Mouse (Mus musculus): ENCODE measurements around the gene Gnaq. TPM values are rescaled to one million over a fixed set of nuclear protein-coding genes. Genes with fewer than 3 reads are reported as not detected.
A peak's percentile ranks its signal among the peaks of the same experiment; 100 is the strongest.
"Not testable (repeated sequence)": the region's sequence is repeated elsewhere in the genome, so short reads cannot be mapped to it uniquely, and the experiment has no call there.

The Gnaq gene
- total RNA-seq, 1 experiment from 2014 or later: 40.2 TPM

DNA sequence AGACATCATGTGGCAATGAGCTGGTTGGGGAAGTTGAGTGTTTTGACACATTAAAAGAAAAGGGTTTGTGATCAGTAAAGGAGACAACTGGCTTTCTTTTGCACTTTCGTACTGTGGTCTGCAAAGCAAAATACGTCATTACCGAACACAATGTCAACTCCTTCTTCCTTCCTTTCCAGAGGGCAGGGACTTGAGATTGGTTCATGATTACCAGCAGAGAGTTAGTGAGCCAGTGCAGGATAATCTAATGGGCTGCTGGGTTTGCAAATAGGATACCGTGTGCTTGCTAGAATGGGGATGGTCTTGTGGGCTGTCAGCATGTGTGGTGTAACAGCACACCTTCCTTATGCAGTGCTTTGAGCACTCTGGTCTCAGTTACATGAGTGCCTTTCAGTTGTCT is 8.1 kb downstream of the Gnaq start:
- ATAC-seq (ENCODE audit: extremely low read depth, insufficient number of reproducible peaks, low FRiP score, poor library complexity, severe bottlenecking): peak; percentile 61

DNA sequence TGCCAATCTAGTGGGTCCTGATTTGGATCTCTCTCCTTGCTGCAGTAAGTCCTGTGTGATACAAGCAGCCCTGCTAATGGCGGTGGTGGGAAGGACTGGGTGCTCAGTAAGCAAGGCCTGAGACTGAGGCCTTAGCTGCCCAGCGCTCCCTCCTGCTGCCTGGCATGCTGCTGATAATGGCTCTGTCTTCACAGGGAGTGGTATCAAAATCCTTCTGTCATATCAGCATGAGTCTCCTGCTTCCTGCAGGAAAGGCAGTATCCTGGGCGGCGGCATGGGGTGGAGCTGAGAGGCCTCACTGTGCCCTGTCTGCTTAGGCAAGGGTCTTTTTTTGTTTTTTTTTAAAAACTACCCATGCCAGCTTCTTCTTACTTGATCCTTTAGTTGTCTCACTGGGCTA is 9.2 kb downstream of the Gnaq start:
- ATAC-seq (ENCODE audit: extremely low read depth, insufficient number of reproducible peaks, low FRiP score, poor library complexity, severe bottlenecking): no peak

DNA sequence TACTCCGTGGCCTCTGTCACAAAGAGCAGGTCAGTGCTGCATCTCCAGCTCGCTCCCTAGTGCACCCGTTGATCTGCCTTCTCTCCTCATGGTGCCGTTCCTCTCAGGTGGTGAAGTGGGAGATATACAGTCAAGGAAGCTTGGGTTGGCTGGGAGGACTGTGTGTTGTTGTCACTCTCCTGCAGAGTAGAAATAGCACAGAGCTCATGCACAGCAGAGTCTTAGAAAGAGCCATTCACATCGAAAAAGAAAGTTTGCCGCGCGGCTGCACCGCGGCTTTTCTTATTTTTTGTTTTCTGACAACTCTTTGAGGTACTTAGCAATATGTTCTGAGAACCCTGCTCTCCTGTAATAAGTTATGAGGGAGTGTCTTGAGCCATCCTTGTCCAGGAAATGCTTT is 10.4 kb downstream of the Gnaq start:
- no peak for ATAC-seq (ENCODE audit: extremely low read depth, insufficient number of reproducible peaks, low FRiP score, poor library complexity, severe bottlenecking)

DNA sequence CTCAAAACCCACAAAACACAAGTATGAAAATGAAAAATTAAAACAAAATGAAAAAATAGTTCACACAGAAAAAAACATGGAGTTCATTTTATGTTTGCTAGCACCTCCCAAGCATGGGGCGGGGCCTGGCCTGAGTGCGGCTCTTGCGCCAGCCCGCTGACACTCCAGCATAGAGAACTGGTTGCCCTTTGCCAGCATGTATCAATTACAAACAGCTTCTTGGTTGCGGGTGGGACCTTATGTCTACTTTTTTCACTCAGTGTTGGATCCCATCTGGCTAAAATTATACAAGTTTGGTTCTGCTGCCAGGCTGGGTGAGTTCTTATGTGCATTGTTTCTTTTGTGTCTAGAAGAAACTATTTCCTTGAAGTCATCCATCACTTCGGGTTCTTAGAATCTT is 14.8 kb downstream of the Gnaq start:
- no peak for ATAC-seq (ENCODE audit: extremely low read depth, insufficient number of reproducible peaks, low FRiP score, poor library complexity, severe bottlenecking)

DNA sequence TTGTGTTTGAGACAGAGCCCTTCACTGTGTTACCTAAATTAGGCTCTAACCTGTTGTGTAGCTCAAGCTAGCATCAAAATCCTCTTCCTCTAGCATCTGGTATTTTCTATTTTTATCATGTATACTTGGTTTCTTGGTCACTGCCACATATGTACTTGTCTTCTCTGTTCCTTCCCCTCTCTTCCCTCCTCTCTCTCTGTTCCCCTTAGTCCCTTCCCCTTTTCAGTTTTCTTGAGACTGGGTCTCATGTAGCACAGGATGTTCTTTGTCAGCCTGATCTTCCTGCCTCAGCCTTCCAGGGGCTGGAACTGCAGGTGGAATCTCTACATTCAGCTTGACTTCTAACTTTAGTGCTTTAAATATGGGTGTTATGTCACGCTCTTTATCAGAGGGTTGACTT is 16.5 kb downstream of the Gnaq start:
- no peak for ATAC-seq (ENCODE audit: extremely low read depth, insufficient number of reproducible peaks, low FRiP score, poor library complexity, severe bottlenecking)

DNA sequence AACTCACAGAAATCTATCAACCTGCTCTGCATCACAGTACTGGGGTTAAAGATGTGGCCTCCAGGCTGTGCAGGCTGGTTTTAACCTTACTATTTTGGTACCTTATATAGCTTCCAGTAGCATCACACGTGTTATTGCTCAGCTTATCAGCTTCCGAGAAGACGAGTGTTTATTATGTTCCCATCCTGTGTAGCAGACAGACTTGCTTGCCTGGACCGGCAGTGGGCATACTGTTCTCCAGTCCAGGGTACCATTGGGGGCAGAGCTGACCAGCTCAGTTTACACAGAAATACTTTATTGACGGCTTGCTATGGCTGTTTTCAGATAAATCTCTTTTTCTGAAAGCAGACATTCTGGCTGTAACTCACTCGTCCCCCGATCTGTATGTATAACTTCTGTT is 17.7 kb downstream of the Gnaq start:
- ATAC-seq (ENCODE audit: extremely low read depth, insufficient number of reproducible peaks, low FRiP score, poor library complexity, severe bottlenecking): no peak

DNA sequence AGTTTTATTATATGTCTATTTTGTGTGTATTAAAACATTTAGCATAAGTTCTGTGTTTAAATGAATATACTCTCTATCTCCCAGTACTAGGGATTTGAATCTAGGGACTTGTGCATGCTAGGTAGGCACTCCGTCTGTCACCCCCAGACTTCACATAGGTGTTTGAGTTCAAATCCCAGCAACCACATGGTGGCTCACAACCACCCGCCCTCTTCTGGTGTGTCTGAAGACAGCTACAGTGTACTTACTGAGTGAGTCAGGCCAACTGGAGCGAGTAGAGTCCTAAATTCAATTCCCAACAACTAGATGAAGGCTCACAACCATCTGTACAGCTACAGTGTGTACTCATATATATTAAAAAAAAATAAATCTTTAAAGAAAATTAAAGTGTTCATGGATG is 21.2 kb downstream of the Gnaq start:
- ATAC-seq (ENCODE audit: extremely low read depth, insufficient number of reproducible peaks, low FRiP score, poor library complexity, severe bottlenecking): no peak

DNA sequence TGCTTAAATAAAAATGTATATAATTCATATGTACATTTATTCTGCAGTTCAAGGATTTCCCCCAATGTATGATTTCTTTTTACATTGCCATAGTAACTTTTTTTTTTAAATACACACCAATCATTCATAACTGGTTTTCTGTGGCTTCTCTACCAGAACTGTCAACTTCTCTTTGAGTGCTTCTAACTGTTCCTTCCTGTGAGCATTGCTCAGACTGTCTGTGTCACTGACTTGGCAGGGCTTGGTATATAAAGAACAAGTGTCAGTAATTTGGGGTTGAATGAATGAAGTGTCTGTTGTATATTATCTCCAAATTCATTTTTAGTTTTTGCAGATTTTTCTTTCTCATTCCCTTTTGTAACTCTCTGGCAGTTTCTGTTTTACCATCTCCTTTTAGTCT is 21.8 kb downstream of the Gnaq start:
- ATAC-seq (ENCODE audit: extremely low read depth, insufficient number of reproducible peaks, low FRiP score, poor library complexity, severe bottlenecking): no peak

DNA sequence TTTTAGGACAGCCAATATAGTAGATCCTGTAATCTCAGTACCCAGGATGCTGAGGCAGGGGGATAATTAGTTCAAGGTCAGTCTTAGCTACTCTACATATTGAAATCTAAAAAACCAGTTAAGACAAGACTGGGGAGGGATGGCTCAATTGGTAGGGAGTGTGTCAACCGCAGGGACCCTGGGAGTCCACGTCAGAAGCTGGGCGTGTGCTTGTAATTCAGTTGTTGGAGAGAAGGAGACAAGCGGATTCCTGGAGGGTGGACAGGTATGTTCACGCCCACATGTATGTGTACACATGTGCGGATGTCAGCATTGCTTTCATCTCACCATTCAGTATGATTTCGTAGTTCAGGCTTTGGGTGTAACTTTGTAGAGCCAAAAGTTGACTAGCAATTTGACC is 24.5 kb downstream of the Gnaq start:
- no peak for ATAC-seq (ENCODE audit: extremely low read depth, insufficient number of reproducible peaks, low FRiP score, poor library complexity, severe bottlenecking)

DNA sequence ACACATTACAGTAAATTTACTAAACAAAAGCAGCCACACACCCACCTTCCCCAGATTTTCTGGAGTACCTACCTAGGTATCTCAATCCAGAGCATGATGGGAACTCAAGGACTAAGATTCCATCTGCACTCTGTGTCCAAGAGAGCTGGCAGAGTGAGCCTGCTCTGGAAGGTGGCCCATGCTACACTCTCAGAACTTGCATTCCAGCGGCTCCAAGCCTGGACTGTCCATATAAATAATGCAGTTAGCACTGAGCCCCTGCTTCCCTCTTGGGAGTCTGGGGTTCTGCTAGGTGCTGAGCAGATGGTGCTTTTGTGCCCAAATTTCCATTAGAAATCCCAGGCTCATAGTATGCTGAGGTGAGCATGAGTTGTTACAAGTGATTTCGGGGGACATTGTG is 28.1 kb downstream of the Gnaq start:
- no peak for ATAC-seq (ENCODE audit: extremely low read depth, insufficient number of reproducible peaks, low FRiP score, poor library complexity, severe bottlenecking)

DNA sequence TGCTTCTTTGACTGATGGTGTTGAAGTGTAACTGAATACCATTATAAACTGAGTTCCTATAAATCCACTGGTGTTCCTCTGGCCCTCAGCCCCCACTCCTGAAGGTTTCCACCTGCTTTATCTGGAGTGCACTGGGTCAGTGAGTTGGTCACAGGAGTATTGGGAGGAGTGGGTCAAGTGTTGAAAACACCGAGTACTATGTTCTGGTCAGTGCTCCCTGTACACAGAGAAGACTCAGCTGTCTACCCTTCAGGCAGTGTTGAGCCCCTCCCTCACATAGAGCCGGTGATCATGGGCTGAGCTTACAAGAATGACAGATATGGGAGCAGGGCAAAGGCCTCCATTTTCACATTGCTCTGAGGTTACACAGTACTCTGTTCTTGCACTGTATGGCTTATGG is 28.6 kb downstream of the Gnaq start:
- ATAC-seq (ENCODE audit: extremely low read depth, insufficient number of reproducible peaks, low FRiP score, poor library complexity, severe bottlenecking): no peak

DNA sequence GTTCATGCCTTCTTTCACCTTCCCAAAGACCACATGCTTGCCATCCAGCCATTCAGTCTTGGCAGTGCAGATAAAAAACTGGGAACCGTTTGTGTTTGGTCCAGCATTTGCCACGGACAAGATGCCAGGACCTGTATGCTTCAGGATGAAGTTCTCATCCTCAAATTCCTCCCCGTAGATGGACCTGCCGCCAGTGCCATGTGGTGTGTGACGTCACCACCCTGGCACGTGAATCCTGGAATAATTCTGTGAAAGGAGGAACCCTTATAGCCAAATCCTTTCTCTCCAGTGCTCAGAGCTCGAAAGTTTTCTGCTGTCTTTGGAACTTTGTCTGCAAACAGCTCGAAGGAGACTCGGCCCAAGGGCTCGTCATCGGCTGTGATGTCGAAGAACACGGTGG is 31.8 kb downstream of the Gnaq start:
- not testable (repeated sequence) for ATAC-seq (ENCODE audit: extremely low read depth, insufficient number of reproducible peaks, low FRiP score, poor library complexity, severe bottlenecking)

DNA sequence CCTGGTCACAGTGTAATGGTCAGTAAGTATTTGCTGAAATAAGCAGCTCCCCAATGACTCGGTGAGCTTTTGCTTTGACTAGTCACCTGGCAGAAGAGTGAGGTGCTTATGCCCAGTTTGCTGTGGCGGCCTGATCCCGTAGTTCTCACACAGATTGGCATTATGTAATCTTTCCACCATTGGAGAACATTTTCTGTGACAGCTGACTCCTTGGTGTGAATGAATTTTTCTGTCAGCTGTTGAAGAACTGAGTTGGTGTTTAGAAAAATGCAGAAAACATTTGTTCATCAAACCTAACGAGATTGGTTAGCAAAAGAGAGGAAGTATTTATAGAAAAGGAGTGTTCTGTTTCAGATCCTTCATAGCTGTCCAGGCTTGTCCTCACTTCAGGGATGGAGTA is 34.6 kb downstream of the Gnaq start:
- ATAC-seq (ENCODE audit: extremely low read depth, insufficient number of reproducible peaks, low FRiP score, poor library complexity, severe bottlenecking): no peak

DNA sequence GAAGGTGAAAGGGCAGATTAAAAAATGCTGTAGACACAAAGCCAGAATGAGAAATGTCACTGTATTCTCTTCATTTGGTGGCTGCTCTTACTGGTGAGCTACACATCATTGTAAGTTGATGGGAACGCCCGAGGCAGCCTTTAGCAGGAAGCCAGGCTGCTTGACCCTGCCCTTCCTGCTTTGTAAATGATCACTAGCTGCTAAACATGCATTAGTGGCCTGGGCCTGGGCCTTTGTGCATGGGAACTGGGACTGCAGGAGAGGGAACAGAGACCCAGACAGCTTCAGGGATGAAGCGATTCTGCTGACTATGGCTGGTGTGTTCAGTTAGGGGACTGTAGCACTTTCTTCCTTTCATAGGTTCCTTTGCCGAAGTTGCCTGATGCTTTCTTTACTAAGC is 35.6 kb downstream of the Gnaq start:
- no peak for ATAC-seq (ENCODE audit: extremely low read depth, insufficient number of reproducible peaks, low FRiP score, poor library complexity, severe bottlenecking)

DNA sequence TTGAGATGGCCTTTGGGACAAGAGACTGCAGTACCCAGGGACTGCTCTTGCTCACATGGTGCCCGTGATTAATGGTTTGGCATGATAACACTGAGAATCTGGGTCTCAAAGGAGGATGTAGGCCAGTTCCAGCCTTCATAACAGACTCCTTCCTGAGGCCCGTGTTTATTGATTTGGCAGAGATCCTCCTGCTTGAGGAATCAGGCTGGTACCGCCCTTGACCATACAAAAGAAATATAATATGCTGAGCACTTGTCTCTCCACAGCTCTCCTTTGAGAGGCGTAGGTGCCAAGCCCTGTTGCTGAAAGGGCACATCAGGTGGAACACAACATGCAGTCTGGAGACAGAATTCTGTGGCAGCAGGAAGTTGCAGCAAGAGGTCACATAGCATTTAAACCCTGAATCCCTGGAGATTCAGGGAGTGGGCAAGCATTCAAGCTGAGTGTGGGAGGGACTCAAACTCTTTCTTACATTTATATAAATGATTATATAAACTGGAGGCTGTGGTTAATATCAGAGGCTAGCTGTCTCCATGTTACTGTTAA is 36.1 kb downstream of the Gnaq start:
- ATAC-seq (ENCODE audit: extremely low read depth, insufficient number of reproducible peaks, low FRiP score, poor library complexity, severe bottlenecking): no peak

DNA sequence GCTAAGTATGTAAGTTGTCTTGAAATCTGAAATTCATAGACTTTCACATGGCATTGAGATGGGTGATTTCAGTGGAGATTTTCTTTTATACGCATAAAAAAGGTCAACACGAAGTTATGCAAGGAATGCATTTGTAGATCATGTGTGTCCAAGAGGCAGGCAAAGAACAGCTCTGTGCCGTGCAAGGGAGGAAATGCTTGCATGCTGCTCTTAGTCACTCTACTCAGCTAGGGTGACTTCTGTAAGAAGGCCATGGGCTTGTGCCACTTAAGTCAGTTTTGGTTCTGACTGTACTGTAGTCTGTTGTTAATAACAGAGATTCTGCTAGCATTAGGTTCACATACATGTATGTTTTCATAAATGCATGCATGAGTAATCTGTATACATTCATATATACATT is 38.1 kb downstream of the Gnaq start:
- ATAC-seq (ENCODE audit: extremely low read depth, insufficient number of reproducible peaks, low FRiP score, poor library complexity, severe bottlenecking): no peak

DNA sequence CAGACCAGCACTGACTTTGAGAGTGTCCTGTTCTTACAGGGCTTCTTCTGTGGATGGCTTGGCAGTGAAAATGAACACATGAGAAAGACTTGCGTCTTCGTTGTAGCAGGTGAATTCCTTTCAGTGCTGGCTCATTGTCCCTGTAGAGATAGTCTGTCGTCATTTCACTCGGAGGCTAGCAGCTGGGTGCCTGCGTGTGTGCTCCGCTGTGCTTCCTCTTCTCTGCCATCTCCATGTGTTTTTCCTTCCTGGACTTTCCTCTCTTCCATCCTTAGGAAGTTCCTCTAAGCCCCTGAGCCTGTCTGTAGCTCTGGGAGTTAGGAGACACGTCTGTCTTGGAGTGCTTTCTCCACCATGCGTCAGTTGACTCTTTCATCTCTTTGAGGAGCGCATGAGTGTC is 41.1 kb downstream of the Gnaq start:
- no peak for ATAC-seq (ENCODE audit: extremely low read depth, insufficient number of reproducible peaks, low FRiP score, poor library complexity, severe bottlenecking)

DNA sequence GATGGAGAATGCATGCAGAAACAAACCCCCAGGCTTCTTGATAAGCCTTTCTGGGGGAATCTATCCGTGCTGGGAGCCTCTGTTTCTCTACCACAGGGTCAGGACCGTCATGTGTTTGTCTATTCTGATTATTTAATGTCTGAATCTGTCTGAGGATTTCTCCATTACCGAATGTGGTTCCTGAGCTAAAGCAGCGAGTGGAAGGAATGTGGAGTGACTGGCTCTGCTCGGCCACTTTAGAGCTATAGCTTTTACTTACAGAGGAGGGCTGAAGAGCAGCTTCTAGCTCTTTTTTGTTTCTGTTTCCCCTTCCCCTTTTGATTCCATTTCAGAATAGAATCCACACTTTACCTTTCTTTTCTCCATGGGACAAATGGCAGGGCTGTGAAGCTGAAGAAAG is 43.8 kb downstream of the Gnaq start:
- no peak for ATAC-seq (ENCODE audit: extremely low read depth, insufficient number of reproducible peaks, low FRiP score, poor library complexity, severe bottlenecking)

DNA sequence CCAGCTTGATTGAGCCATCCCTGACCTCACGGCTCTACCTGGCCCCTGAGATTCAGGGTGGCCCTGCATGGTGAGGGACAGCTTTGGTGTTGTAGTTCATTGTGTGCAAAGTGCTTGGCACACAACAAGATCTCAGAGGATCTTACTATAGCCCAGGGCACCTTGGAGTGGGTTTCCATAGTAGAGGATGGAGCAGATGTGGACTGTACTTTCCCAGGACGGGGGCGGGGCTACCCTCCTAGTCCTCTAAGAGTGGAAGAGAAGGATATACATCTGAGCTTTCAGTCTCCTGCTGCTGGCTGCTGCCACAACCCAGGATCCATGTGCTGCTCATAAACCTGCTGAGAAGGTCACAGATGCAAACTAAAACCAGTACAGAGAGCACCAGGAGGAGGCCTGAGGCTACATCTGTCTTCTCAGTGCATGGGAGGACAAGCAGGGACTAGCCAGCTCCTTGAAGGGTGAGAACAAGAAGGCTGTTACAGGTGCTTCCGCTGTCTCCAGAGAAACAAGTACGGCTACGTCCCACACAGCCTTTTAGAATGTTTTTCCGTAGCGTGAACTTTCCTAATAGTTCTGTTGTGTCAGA is 44.6 kb downstream of the Gnaq start:
- ATAC-seq (ENCODE audit: extremely low read depth, insufficient number of reproducible peaks, low FRiP score, poor library complexity, severe bottlenecking): no peak

DNA sequence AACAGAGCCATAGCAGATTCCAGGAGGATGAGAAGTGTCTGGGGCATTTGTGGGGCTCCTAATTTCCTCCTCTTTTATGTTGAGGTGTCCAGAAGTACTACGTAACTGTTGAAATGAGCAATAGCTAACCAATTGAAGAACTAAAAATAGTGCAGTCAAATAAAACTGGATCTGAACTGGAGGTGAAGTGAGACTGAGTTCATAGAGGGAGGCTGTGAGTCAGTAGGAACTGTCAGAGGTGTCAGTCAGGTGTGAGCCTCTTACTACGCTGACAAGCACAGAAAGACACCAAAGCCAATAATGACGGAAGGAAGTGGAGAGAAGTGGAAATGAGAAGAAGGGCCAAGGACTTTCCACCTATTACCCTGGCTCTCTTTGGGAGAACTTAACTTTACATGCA is 48.6 kb downstream of the Gnaq start:
- no peak for ATAC-seq (ENCODE audit: extremely low read depth, insufficient number of reproducible peaks, low FRiP score, poor library complexity, severe bottlenecking)

DNA sequence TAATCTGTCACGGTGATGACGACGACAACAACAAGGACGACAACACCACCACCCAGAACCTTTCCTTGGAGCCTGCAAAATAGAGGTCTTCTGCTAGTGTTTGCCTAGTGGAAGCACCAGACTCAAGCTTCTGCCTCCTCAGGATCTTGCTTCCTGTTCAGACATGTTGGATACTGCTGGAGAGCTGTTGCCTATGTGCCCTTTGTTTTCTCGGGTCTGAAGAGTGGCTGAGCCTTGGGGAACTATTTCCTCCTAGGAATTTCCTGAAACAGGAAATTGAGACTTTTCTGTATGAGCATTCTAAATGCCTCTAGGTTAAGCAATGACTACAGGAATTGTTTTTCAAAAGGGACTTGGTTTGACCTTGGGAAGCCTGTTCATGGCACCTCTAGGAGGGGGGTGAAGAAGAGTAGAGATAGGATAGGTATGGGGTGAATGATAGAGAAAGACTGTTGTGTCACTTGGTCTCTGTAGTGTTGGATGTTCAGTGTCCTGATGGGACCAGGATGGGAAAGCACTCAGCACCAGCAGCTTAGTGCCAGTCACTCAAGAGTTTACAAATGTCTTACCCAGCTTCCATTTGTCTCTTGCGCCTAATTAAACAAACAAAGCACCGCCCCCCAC is 49.3 kb downstream of the Gnaq start:
- ATAC-seq (ENCODE audit: extremely low read depth, insufficient number of reproducible peaks, low FRiP score, poor library complexity, severe bottlenecking): no peak
